Mouse (Mus musculus): ENCODE data around the gene Abcf2. TPM values are rescaled to one million over a fixed set of nuclear protein-coding genes. Genes with fewer than 3 reads are reported as not detected.
A peak's percentile ranks its signal among the peaks of the same experiment; 100 is the strongest.
"Not testable (repeated sequence)": the region's sequence is repeated elsewhere in the genome, so short reads cannot be mapped to it uniquely, and the experiment has no call there.

Gene Abcf2
- total RNA-seq, 2 experiments from 2014 or later, result 55.3 to 56.0 TPM

DNA sequence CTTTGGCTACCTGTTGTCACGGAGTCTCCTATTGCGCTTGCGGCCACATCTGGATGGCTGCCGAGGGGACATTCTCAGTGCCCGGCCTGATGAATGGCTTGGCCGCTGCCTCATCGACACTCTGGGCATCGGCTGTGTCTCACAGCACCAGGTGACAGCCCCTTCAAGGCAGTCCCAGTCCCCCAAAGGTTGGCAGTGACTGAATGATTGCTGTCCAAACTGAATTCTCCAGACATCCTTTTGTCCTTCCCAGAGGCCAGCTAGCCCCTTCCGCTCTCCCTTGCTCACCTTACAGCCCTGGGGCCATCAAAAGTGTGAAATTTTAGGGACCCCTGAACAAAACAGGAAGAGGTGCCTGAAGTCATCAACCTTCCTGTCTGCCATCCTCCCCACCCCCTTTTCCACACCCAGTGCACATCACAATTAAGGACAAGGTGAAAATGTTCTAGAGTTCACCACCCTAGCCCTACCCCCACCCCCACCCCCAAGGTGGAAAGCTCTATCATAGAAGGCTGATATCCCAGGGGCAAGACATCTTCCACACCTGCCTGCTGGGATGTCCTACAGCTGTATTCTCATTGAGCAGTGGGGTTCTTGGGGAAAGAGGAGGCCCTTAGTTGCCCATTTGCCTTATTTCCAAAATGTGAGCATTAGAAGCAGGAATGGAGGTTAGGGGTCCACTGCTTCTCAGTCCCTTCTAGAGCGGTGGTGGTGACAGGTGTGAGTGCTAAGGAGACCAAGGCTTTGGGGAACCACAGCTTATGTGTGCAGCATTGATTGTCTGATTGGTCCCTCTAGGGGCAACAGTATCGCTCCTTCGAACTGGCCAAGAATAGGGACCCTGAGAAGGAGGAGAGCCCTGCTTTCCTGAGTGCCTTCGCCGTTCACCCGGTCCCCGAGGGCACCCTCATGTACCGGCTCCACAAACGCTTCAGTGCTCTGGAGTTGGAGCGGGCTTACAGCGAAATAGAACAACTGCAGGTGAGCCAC, 12.5 kb upstream of the Abcf2 start:
- no peak for DNase-seq
- intact Hi-C loops (cut with DNase I), result no loop called here

DNA sequence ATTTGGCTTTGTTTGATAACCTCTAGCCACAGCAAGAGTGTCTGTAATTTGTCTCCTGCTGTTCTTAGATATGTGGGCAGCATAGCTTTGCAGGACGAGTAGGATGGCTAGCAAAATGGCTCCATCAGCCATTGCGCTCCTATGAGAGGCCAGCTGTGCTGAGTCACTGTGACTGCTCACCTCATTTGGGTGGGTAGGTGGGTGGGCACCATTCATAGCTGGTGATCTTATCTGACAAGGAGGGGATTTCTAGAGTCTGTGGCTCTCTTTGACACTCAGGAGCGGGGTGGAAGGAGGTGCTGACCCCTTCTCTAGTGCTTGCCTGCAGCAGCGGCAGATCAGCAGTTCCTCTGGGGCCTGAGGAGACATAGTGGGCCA, 9.9 kb upstream of the Abcf2 start:
- no peak for DNase-seq
- intact Hi-C loops (cut with DNase I), result no loop called here

DNA sequence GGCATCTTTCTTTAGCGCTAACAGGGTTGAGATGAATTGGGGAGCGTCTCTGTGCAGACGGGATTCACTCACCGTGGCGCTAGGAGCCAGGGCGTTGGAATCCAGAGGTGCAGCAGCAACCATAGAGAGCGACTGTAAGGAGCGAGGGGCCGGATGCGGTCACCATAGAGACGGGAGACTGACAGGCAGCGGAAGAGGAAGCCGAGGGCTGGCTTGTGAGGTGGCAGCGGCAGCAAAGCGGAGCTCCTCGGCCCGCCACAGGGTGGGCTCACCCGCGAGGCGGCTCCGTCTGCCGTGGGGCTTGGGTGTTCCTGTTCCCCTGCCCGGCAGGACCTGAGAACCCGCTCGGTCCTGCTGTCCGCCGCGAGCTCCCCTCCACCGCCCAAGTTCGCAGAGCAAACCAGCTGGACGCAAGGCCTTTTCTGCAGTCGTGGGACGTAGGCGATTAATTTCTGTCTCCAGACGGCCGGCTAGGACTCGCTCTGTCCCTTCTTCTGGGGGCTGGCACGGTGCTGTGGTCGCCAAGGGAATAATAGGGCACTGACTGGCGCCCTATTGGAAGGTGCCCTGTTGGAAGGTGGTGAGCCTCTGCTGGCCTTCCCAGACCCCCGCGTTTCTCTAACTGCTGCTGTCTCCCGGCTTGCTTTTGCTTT, 9.4 kb upstream of the Abcf2 start, which contains the start of gene Chpf2:
Gene Chpf2 (plus strand): TSS at position 195 of the 653 bp plus-strand sequence.
- intact Hi-C loops (cut with DNase I), result no loop called here
- peak; percentile 77 to 81 for DNase-seq

DNA sequence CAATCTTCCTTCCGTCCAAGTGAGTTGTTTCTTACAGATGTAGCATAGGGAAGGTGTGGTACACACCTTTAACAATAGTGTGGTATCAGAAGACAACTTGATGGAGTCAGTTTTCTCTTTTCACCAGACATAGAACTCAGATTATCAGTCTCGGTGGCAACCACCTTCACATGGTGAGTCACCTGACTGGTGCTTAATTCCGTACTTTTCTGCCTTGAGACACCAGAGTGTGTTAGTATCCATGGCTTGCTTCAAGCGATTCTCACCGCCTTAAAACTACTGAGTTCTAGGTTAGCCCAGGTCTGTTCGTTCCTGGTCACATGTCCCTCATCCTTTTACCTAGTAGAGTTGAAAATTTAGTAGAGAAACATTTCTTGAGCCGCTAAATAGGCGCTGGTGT, 8.8 kb upstream of the Abcf2 start:
- no peak for DNase-seq
- intact Hi-C loops (cut with DNase I), result no loop called here

DNA sequence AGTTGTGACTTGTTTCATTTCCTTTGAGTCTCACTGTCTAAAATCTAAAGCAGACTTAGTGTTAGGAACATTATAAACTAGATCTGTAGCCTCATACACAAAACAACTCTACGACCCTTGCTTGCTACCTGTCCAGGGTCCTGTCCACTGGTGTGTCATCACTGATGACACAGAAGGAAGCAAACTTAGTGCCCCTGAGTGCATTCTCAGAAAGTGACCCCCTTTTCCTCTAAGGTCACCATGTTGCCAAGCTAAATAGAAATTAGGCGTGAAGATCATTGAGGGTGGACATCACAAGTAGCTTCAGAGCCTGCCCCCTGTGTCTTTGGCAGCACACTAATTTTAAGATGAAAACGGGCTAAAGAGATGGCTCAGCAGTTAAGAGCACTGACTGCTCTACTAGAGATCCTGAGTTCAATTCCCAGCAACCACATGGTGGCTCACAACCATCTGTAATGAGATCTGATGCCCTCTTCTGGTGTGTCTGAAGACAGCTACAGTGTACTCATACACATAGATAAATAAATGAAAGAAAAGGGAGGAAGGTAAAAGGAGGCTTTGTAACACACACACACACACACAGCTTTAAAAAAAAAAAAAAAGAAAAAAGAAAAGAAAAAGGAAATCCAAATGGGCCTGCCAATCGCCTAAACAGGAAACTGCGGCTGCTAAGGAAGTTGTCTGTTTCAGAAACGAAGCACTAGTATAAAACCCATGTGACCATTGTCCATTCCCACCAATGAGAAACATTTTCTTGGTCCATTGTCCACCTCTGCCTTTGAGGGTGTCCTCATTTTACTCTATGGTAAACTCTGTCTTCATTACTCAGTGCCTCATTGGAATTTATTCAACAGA, 1.1 kb upstream of the Abcf2 start:
- intact Hi-C loops (cut with DNase I), result loop anchor here (5.0 kb wide), 1 partner anchor 151 kb away; no protein-coding TSS in a partner anchor
- DNase-seq, result no peak

DNA sequence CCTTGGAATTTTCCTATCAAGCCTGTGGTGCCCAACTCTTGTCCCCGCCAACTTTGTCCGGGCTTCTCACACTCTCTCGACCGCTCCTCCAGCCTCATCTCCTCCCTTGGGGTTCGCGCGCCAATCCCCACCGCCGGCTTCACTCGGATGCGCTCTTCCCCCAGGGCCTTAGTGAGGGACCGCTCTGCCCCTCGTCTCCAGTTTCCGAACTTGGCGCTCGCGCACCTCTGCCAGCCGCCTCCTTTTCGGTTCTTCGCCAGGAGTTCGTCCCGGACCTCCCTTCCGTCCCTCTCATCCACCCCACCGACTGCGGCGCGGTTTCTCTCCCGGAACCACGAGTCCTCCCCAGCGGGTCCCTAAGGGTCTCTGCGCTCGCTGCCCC, 475 bp downstream of the Abcf2 start:
- intact Hi-C loops (cut with DNase I), result loop anchor here (5.0 kb wide), 1 partner anchor 149 kb away; no protein-coding TSS in a partner anchor
- no peak for DNase-seq

DNA sequence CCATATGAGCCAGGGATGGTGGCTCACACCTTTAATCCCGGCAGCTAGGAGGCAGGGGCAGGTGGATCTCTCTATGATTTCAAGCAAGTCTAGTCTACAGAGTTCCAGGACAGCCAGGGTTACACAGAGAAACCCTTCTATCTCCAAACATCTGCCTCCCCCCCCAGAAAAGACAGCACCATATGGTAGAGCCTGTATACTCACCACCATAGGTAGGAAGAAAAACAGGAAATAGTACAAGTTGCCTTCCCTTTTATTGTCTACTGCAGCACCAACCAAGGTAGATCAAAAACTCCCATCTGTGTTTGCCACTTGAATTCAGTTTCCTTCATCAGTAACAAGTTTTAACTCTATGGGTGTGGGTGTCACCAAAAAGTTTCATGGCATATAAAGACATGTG, 1.3 kb downstream of the Abcf2 start:
- intact Hi-C loops (cut with DNase I), result loop anchor here (5.0 kb wide), 1 partner anchor 149 kb away; no protein-coding TSS in a partner anchor
- DNase-seq, result no peak

DNA sequence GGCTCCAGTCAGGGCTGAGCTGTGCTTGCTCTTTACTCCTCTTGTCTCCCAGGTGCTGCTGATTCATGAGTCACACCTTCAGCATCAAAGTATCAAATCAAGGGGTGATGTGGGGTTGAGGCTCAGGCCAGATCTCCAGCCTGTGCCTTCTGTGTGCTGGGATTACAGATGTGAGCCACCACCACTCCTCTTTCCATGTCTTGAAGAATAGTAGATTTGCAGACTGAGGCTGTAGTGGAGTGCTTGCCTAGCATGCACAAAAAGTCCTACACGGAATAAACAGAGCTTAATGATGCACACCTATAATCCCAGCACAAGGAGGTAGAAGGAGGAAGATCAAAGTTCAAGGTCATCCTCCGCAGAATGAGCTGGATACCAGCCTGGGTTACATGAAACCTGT, 20.6 kb downstream of the Abcf2 start, which contains the start of gene 4931409K22Rik:
Gene 4931409K22Rik (minus strand): TSS at position 101 of the 400 bp plus-strand sequence.
- intact Hi-C loops (cut with DNase I), result no loop called here
- no peak for DNase-seq

DNA sequence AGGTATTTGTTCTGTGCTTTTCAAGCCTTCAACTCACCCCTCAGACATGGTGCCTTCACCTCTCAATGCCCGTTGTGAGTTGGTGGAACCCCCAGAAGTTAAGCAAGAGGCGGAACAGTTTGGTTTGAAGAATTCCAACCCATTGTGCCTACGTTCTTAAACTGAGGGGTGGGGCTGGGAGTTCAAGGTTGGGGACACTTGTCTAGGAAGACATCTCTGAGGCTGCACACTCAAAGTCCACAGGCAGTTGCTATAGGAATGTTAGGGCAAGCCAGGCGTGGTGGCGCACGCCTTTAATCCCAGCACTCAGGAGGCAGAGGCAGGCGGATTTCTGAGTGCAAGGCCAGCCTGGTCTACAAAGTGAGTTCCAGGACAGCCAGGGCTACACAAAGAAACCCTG, 21.9 kb downstream of the Abcf2 start:
- intact Hi-C loops (cut with DNase I); DNase-seq: not testable (repeated sequence)

DNA sequence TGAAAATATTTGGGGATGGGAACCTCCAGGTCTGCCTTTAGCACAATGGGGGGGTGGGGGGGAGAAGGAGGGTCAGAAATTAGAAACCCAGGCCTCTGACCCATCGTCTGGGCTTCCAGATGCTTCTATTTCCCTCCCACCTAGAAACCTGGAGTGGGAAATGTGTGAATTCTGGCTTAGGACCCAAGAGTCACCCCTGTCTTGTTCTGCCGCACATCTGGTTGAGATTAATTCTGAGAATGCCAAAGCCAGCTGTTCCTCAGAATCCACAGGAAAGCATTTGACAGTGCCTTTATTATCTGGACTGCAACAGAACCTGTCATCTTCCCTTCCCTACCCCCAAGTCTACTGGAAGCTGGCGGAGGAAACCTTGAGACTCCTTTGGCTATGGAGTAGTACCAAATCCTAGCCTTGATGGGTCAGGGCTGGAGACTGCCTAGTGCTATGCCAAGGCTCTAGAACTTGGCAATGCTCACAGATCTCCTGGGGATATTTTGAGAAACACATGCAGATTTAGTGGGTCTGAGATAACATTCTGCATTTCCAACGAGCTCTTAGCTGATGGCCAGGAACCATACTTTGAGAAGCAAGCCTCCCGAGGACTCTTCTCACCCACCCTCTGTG, 23.5 kb downstream of the Abcf2 start:
- intact Hi-C loops (cut with DNase I), result no loop called here

DNA sequence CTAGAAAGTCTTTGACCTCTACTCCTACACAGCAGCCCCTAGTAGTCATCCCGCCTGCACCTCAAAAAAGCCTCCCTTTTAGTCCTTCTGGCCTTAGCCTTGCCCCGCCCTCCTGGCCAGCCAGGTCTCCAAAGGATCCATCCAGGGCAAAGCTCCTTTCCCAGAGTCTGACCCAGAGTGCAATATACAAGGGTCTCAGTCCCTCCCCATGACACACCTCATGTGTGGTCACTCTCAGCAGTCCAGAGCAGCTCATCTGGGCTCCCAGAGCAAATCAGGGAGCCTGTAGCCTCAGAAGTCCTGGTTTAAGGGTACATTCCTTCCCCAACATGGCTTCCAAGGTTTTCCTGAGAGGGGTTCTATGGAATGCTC, 26.0 kb downstream of the Abcf2 start:
- intact Hi-C loops (cut with DNase I), result no loop called here
- DNase-seq, result no peak

More for the DNA sequence above, 23.5 kb downstream of the Abcf2 start:
- DNase-seq, result no peak

DNA sequence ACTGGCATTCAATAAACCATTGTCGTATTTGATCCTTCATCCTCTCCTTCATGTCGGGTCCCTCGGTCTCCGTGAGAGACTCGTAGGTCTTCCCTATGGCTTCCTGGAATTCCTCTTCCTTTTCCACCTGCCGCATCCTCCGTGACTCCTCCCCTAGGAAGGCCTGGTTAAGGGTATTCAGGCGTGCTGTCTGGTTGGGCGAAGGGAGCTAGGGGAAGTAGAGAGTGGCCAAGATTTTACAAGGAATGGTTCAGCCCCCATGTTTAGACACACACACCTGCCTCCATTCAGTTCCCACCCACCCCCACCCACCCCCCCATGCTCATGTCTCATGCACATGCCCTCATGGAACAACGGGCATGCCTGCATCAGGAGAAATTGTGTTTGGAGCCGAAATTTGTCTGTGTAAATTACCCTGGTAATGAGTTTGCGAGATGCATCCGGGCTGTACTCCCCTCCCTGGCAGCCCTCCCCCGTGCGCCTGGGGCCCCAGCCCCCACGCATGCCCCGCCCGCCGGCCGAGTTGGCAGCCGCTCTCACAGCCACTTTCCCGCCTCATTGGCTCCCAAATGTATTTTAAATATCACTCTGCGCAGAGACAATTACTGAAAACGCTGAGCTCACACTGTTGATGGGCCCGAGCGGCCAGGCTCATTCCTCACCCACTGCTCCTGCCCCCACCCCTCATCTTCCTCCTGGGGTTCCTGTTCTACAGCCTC, 26.5 kb downstream of the Abcf2 start:
- intact Hi-C loops (cut with DNase I), result no loop called here

DNA sequence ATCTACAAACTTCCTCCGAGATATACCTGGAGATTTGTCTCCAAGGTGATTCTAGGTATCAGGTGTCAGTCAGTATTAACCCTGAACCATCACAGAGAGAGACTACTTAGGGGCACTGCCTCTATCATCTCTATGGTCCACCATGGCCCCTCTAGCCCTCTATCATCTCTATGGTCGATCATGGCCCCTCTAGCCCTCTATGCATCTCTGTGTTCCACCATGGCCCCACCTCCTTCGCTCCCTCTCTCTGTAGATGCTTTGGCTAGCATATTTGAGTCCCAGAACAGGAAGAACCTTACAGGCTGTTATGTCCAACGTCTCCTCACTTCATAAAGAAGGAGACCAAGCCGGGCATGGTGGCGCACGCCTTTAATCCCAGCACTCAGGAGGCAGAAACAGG, 34.6 kb downstream of the Abcf2 start:
- DNase-seq, result no peak
- intact Hi-C loops (cut with DNase I), result no loop called here

More for the DNA sequence above, 26.5 kb downstream of the Abcf2 start:
- DNase-seq, result no peak

DNA sequence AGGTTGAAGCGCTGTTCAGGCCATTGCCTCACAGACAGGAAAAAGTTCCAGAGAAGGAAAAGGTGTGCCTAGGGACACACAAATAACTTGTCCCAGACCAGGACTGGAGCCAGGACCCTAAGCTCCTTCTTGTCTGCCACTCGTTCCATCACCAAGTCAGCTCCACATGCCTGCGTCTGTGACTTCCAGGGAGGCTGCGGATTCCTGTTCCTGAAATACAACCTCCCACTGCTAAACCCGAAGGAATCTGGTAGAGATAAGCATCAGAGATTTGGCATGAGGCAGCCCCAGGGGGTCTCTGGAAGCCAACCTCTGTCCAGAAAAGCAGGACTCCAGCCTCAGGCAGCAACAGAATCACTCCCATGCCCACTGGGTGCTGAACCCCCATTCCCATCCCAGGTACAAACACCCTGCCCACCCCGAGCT, 36.1 kb downstream of the Abcf2 start:
- intact Hi-C loops (cut with DNase I), result loop anchor here (2.0 kb wide), 1 partner anchor 56 kb away; no protein-coding TSS in a partner anchor
- peak in 1 of 2 experiments; percentile 31 for DNase-seq

DNA sequence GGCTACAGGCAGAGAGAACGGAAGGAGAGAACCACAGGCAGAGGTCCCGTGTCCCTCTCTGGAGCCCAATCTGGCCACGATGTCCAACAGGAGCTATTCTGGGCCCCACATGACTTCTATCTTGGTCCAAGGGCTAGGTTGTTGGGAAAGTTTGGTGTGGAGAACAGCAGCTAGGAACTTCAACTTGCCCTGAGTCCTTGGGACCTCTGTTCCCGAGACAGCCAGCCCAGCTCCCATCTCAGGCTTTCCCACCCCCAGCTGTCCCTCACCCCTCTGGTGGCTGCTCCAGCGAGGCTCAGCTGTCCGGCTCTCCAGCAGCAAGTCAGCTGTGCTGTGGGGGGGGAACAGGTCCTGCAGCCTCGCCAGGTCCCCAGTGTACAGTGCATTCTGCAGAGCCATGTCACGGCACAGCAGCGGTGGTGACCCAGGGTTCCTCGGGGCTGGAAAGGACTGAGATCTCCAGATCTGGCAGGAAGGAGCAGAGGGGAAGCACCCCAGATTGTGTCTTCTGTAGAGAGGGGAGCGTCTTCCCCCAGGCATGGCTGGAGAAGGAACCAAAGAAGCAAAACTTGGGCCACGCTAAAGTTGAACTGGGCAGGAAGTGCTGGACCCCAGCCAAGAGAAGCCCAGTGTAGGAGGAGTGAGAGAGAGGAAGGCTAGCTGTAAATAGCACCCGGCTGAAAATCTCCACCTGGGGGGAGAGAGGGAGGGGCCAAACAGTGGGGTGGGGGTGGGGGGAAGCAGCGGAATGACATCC, 36.7 kb downstream of the Abcf2 start, which contains the start of gene Asb10:
Gene Asb10 (minus strand): TSS at position 592 of the 757 bp plus-strand sequence.
- intact Hi-C loops (cut with DNase I), result loop anchor here (2.0 kb wide), 1 partner anchor 56 kb away; no protein-coding TSS in a partner anchor

DNA sequence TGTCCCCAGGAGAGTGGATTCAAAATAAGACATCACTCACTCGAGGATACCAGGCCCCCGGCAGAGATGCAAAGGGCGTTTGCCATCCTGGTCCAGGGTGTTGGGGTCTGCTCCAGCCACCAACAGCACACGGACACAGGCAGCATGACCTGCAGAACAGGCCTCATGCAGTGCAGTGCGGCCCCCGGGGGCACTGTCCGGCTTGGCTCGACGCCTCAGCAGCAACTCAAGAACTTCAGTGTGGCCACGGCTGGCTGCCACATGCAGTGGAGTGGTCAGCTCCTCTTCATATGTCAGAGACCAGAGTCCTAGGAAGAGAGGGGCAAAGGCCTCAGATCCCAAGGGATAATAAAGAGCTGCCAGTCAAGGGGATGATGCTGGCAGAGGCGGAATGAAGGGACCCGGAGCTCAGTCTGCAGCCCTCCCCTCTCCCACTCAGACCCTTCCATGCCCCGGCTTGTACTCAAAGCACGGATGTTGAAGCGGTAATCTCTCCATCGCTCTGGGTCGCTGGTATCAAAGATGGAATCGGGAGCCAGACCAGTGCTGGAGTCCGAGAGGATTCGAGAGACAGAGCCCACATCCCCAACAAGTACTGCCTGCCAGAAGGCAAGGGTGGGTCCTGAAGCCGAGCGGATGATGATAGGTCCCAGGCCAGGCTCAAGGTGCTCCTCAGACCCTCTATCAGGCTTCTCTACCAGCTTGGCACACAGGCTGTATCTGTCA, 37.5 kb downstream of the Abcf2 start:
- intact Hi-C loops (cut with DNase I), result loop anchor here (2.0 kb wide), 1 partner anchor 57 kb away; no protein-coding TSS in a partner anchor
- DNase-seq, result no peak

More for the DNA sequence above, 36.7 kb downstream of the Abcf2 start, which contains the start of gene Asb10:
- peak; percentile 78 to 81 for DNase-seq

DNA sequence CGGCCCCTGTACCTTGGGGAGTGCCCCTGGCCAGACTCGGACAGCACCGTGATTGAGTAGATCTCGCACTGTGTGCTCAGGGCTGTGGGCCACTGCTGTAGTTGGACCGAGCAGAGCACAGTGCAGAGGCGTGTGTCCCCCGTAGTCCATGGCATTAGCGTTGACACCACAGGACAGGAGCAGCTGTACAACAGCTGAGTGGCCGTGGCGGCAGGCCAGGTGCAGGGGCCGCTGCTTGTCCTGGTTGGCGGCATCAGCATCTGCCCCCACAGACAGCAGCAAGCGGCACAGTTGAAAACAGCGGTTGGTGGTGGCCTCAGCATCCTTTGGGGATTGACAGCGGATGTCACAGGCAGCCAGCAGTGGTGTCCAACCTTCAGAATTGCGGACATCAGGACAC, 39.6 kb downstream of the Abcf2 start:
- DNase-seq, result no peak
- intact Hi-C loops (cut with DNase I), result no loop called here

DNA sequence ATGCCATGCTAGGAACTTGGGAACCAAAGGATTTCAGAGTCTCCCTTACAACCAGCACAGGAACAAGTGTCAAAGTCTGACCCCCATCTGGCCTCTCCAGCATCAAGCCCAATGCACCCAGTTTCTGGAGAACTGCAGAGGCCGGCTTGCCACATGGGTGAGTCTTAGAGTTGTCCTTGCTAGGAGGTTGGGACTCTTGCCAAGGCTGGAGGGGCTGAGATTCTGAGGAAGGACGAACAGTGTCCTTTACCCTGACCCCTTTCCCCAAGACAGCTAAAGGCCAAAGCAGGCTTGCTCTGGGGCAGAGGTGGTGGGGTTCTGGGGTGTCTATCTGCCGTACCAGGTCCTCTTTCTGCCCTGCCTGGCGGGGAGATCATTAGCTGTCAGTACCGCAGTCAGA, 40.8 kb downstream of the Abcf2 start:
- intact Hi-C loops (cut with DNase I), result no loop called here
- no peak for DNase-seq
